Mouse (Mus musculus): Measurements from ENCODE around the gene Higd1a.

The Higd1a gene

DNA sequence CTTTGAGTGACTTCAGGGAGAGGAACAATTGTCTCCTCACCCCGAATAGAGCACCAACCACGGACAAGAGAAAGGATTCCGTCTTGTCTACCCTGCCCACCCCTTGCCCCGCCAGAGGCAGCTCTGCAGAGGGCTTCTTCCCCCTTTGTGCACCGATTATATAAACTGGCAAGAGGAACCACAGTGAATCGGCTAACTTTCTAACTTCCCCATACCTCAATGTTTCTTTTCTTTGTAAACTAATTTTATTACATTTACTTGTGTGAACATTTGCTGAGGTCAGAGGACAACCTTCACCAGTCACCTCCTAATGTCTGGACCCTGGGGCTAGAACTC lies at the start of gene Higd1a:
TSS of gene Higd1a (minus strand) at position 210 of the 336 bp plus-strand sequence.
- no peak for DNase-seq

DNA sequence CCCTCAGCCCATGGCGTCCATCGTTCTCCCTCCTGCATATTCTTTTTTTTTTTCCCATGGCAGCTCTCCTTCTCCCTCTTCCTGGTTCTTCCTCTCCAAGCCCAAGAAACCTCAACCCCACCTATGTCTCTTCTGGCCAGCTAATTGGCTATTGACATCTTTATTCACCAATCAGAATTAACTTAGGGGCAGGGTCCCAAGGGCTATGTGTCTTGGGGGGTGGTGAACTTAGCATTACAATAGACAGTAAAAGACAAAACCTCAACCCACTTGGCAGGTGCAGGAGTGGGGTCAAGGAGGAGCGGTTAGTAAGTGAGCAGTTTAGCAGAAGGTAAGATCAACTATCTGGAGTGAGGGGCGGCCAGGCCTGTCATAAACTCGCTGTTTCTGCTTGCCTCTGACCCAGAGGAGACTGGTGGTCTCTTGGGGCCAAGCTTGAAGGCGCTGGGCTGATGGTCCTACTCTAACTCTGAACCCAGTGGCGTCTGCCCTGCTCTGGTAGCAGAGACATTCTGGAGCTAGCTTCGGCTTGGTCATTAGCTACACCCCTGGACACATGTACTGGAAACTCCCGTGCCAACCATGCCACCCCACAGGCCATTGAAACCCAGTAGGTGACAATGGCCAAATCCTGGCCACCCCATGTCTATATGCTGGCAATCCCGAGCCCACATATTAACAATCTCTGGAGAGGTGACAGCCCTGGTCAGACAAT lies 49.4 kb upstream of the Higd1a start:
- DNase-seq, result no peak

DNA sequence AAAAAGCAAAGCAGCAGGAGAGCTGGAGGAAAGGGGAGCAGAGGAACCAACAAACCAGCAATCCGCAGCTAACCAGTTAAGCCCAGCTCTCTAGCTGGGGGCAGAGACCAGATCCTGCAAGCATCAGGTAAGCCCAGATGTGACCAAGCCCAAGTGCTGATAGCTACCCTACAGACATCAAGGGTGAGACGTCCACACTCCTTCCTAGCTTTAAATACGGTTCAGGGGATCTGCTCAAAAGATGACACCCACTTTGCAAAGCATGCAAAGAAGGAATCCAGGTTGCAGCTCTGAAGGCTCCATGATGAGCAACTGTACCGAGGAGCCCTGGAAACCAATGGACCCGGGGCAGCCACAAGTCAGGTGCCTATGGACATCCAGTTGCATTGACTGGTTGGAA lies 48.3 kb upstream of the Higd1a start:
- DNase-seq, result no peak

DNA sequence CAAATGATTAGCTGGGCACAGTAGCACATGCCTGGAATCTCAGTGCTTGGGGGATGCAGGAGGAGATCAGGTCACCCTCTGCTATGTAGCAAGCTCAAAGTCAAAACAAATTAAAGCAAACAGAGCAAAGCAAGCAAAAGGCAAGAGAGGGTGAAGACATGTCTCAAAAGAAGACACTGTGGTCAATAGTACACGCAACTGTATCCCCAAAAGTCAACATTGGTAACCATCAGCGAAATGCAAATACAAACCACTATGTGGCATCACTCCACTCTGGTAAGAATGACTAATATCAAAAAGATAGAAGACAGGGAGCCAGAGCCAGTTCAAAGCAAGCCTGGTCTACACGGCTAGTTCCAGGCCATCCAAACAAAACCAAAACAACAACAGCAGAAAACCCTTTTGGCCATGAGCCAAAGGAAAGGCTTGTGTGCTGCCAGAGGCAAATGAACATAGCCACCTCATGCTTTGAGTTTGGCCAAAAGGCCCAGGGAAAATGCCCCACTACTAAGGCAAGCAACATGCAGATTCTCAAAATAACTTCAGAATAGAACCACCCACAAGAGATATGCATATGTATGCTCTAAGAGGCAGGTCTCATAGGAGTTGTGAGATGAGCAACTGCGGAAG lies 47.5 kb upstream of the Higd1a start:
- no peak for DNase-seq

DNA sequence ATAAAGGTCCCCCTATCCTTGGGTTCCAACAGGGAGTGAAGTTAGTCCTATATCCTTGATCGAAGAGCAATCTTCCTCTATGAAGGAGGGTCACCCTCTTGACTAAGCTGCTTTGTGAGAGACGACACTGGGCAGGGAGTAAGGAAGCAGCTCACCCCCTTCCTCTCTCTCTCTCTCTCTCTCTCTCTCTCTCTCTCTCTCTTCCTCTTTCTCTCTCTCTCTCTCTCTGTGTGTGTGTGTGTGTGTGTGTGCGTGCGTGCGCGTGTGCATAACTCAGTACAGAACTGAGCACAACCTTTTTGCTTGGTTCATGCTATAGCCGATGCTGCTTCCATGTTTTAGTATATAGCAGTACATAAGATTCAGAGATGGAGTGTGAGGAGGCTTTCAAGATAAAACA lies 46.8 kb upstream of the Higd1a start:
- no peak for DNase-seq

DNA sequence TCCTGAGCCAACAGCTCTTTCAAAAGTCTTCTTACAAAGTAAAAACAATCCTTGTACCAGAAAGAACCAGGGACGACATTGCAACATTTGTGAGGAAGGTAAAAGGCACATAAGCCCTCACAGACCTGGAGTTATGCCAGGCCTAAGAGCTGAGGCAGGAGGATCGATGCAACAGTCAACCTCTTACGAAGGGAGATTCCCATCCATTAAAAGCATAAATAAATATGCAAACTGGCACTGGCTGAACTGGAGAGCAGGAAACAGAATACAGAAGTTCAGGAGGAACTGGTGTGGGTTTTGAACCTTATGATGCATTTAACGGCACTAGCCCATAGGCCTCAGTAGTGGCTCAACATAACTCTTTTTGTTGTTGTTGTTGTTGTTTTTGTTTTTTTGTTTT lies 46.2 kb upstream of the Higd1a start:
- peak in 1 of 2 experiments; percentile 24 for DNase-seq

DNA sequence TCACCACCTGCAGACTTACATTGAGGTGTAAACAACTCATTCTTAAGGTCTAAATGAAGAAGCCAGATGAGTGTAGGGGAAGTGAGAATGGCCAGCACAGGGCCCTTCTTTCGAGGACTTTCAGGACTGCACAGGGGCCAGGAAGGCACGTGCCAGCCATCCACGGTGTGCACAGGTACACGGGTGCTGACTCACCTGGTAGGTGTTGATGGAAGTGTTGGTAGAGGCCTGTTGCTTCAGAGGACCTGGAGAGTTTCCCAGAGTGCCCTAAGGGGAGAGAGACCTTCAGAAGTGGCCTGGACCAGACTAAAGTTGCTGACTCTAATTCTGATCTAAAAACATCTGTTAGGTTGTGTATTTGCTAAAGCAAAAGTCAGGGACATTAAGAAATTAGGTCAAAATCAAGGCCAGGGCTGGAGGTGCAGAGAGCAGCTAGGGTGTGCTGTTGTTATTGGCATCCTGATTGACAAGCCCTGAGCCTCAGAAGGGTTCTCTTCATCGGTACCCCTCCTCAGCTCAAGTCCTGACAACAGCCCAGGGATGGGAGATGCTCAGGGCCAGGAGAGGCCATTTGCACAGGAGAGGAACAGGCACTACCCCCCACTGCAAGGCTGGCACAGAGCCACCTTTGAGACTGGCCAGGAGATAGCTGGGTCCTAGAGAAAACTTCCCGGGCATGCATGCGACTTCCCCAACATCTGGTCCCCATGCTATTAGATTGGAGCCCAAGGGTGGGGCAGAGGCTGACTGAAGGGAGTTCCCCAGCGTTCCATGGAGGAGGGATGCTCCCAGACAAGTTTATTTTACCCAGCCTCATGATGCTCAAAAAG lies 45.5 kb upstream of the Higd1a start:
- peak; percentile 30 to 38 for DNase-seq

DNA sequence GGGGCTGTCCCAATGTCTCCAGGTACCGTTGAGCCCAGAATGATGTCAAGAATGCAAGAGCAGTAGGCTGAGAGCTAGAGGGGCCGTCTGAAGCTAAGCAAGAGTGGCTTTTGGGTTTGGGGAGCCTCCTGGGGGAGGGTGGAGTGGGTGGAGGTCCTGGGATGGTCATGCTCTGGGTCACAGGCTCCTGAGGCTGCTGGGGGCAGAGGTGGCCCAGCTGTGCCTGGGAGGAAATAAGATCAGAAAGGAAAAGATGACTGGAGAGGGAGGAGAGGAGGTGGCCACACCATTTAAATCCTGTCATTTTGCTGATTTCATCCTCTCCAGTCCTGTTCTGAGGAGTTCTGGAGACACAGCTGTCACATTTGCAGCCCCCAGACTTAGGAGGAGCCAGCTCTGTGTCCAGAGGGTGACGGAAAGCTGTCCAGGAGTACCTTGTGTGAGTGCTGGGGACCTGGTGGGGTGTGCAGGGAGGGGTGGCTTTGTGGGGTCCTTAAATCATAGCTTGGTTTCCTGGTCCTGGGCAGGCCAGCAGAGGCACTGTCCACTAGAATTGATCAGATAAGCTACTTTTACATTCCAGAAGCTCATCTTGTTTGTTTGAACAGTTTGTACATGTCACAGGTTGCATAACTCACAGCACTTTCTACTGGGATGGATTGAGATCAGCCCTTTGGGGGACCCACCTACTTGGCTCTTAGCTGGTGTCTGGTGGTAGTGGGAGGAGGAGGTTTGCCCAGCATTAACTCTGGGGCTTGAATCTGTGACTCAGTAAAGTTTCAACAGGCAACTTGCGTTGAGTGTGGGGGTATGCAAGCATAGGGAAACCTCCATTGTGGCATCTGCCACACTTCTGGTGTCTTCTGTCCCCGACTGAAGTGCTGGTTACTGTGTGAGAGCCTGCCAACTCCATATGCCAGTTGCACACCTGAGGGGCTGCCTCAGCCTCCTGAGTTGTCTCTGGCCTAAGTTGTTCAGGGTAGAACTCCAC lies 43.8 kb upstream of the Higd1a start:
- DNase-seq, result no peak

DNA sequence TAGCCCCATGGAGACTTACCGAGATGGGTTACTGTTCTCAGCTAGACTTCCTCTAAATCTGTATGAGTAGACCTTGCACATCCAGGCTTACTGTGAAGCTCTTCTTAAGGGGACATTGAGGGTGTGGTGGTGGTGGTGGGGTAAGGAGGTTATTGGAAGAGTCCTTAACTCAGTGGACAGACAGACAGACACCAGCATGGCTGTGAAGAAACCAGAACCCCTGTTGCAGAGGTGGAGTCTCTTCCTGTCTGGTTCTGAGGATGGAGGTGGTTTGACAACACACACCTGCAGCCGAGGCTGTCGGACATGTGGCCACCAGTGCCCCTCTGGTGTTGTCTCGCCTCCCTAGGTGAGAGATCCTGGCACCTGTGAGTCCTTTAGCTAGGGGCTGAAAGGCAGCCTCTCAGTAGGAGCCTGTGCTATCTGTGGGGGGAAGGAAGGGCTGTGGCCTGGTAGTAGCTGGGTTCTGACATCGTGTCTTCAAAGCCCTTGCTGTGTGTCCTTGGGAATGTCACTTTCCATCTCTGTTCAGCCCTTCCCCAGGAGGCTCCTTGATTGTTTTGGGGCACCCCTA lies 42.2 kb upstream of the Higd1a start:
- DNase-seq, result no peak

DNA sequence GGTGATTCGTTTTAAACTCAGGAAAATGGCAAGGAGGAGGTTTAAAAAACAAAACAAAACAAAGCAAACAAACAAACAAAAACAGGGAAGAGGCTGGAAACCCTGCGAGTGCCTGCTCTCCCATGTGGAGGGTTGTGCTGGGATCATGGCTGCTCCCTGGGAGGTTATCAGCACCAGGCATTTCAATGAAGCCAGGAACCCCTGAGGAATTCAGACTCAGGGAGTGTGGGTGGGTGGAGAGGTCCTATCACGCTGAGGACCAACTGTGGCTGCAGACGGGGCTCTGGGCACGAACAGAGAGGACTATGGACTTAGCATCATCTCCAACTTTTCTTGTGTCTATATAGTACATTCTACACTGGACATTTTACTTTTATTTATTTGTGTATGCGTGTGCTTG lies 41.1 kb upstream of the Higd1a start:
- DNase-seq, result no peak

DNA sequence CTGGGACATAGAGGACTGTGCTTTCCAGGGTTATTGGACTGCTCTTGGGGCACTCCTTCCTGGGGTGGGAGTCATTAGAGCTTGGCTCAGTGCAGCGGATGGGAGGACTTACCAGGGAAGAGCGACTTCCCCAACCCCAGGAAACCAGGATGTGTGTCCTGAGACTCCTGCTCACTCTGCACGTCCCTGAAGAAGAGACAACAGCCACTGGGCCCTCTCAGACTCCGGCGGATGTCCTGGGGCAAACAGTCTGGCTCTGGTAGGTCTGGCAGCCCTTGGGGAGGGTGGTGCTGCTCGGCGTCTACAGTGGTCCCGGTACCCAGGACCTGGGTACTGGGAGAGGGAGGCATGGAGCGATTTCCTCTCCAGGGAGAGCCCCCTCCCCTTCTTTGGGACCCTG lies 40.1 kb upstream of the Higd1a start, which contains the start of gene Ackr2:
TSS of gene Ackr2 (plus strand) at position 111 of the 400 bp plus-strand sequence.
- DNase-seq, result no peak

DNA sequence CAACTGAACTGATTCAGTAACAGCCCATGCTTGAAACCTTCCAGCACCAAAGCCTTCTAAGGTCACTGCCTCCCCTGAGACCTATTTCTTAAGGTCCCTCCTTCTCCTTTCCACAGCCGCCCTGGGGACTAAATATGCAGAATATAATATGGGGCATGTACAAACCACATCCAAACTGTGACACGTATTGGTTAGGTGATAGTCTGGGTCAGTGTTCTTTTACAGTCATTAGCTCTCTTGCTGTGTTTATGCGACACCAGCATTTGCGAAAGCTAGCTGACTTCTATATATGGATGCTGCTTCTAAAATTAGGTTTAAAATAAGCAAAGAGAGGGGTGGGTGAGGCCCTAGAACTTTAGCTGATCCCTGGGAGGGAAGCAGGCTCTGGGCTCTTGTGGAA lies 38.7 kb upstream of the Higd1a start:
- DNase-seq, result no peak

DNA sequence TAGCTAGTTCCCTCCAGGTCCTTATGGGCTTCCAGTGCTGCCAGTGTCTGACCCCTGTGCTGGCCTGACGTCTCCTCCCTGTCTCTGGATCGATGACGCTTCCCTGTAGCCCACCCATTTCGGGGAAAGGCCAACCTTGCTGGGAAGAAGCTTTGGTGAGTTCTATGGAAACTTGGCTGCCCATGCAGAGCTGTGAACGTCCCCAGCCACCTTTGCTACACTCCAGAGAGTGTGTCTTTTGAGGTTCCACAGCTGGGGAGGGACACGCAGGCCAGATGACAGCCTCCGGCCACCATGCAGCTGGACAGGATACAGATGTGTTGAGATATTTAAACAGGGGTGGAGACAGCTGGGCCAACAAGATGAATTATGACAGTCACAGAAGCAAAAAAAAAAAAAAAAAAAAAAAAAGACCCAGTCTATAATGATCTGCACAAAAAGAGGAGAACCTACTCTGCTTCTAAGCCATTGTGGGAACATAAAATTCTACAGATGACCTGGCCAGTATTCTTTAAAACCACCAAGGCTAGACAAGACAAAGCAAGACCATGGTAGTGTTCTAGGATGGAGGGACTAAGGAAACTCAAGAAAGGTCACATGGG lies 37.3 kb upstream of the Higd1a start:
- DNase-seq, result no peak

DNA sequence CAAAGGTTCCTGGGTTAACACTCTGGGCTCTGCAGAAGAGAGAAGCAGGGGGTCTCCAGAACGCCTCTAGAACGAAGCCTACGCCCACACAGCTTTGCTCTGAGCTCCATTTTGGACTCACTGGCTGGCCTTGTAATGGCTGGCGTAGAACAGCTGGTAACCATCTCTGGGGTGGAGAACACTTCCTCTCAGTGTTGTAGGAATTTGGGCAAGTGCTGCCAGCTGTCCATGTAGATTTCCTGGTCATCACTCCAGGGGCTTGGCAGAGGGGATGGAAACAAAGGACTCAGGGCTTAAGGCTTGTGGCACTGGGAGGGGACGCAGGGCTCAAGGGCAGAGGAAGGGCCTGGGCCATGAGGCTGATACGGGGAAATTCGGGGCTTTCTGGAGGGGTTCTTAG lies 36.3 kb upstream of the Higd1a start:
- no peak for DNase-seq

DNA sequence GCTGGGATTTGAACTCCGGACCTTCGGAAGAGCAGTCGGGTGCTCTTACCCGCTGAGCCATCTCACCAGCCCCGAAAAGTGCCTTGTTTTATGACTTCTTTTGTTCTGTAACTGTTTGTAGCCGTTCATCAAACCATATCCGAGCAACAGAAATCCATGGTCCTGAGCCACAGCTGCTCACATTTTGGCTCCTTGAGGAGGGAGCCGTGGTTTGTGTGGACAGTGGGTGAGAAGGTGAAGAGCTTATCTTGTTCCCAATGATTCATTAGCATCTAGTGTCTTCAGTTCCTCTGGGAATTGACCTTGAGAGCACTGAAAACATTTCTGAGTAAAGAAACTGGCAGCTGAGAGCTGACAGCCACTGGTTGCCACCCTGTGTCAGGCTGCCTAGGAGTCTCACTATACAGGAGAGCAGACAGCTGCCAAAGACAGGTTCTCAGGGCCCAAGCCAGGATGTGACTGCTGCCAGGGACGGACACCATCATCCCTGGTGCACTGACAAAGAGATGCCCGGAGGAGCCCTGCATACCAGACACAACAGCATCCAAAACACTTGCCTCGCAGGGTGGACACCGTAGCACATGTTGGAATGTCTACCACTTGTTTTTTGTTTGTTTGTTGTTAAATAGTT lies 34.0 kb upstream of the Higd1a start:
- no peak for DNase-seq

DNA sequence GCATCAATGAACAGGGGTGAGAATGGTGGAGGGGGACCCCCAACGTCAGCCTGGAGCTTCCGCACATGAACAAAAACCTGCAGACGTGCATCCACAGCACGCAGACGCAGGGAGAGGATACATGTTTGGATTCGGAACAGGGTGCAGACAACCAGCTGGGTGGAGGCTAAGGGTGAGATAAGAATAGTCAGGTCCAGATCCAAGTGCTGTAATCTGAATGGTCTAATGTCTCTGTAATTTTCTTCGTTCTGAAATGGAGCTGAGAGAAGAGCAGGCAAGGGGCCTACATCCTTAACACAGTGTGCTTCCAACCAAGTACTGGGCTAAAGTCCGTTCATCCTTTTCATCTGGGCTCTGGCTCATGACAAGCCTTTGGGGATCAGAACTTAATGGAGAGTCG lies 33.1 kb upstream of the Higd1a start:
- DNase-seq, result no peak

DNA sequence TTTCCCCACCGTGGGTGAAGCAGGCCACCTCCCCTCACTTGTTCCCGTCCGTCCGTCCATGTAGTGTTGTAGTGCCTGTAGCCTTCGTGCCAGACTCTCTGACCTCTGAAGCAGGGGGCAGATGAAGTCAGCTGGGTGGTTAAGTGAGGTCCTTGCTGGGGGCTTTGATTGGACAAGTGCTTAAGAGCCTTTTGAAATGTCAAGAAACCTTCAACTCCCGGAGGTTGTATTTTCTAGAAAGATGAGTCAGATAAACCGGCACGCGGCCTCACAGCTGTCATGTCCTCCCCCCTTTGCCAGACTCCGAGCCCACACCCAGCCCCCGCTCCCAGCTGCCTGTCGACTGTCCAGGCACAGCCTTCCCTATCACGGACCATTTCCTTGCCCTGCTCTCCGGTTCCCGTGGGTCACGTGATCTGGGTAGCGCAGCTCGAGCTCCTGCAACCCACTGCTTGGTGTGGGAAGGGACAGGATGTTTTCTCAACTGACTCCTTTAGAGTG lies 32.3 kb upstream of the Higd1a start:
- no peak for DNase-seq

DNA sequence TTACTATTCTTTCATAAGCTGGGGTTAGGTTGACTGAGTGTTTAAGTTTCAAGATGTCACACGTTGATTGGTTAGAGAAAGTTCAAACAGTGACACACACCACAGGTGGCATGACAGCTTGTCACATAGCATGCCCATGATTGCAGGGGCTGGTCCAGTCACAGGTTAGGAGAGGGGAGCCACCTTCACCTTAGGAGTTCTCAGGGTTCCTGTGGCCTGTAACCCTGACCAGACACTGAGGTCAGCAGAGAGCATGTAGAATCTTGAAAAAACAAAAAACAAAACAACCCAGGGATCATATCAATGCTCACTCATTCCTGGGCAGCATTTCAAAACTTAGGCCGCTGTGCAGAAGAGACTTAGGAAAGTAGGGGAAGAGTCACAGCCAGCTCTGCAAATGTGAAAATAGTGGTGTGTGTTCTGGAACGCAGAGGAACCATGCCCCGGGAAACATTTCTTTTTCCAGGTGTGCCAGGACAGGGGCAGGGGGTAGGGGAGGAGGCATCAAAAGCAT lies 31.8 kb upstream of the Higd1a start:
- DNase-seq, result no peak

DNA sequence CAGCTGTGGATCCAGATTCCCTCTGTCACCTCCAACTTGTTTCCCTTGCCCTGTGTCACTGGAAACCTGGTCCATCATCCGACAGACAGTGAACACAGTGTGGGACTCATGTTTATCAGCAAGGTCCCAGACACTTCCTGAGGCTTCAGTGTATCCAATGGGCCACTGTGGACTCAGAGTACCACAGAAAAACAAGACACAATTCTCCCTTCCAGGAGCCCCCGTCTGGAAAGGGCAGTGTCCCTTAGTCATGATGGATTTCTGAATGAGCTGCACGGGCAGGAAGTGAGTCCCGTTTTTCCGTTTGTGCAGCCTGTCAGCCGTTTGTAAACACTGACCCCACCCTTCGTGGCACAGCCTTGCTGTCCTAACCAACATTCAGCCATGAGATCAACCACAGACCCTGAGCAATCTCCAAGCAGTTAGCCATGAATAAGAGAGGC lies 23.9 kb upstream of the Higd1a start:
- no peak for DNase-seq

DNA sequence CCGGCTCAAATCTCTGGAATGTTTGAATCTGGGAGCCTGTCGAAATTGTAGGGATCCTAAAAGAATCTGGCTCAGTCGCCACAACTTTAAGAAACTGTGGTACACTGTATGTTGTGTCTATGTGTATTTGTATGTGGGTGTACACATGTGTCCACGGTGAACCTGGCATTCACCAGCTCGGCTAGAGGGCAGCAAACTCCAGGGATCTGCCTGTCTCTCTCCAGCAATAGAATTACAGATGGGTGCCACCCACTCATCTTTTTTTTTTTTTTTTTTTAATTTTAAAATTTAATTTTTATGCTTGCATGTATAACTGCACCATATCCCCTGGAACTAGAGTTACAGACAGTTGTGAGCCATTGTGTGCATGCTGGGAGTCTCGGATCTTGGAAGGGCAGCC lies 23.1 kb upstream of the Higd1a start:
- DNase-seq, result peak; percentile 24

DNA sequence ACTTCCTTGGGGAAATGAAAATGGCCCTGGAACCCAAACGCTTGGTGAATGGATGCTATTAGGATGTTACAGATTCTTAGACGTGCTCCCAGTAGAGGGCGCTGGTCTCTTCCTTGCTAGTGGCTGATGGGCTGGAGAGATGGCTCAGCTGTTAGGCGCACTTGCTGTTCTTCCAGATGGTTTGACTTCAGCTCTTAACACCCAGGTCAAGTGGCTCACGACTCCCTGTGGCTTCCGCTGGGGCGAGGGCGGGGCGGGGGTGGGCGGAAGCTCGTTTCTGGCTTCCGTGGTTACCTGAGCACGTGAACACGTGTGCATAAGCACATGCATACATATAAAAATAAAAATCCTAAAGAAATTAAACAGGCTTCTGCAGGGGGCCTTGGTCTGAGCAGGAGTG lies 22.7 kb upstream of the Higd1a start:
- DNase-seq, result peak; percentile 77

All from B cell, adult 2 months (primary cell).